Mouse (Mus musculus): ENCODE results near the gene Gpr137. TPM values are rescaled to one million over a fixed set of nuclear protein-coding genes. Genes with fewer than 3 reads are reported as not detected.
A peak's percentile ranks its signal among the peaks of the same experiment; 100 is the strongest.

Gene Gpr137
- polyA plus RNA-seq, 1 experiment: 9.0 TPM

DNA sequence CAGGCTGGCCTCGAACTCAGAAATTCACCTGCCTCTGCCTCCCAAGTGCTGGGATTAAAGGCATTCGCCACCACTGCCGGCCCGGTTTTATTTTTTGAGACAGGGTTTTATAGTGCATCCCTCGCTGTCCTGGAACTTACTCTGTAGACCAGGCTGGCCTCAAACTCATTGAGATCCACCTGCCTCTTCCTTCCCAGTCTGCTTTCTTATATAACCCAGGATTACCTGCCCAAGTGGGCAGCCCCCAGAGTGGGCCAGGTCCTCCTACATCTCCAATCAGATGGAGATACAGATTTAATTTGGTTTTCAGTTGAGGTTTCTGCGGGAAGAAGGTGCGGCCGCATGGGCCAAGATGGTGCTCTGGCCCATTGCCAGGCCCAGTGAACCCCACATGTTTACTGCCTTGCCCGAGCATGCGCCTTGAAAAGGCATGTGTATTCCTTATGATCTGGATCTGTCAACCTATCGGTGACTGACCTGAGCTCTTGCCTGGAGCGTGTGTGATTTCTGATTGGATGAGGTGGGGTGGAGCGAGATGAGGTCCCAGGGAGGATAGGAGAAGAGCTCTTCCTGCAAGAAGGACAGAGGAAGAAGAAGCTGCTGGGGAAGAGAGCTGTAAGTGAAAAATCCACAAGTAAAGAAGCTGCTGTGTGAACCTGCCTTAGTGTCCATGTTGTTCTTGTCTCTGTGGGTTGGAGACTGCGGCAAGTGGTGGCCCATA is 48.4 kb downstream of the Gpr137 start:
- H3K9ac ChIP-seq (ENCODE audit: low read depth, poor library complexity, severe bottlenecking): no peak overlapping the region
- H3K27me3 ChIP-seq (ENCODE audit: control insufficient read depth, insufficient read depth, low read length, poor library complexity, severe bottlenecking): no peaks in the 10 kb centered on the region
- peaks cover 1% of the 10 kb centered on the region for H3K4me1 ChIP-seq (ENCODE audit: control insufficient read depth, insufficient read depth, low read length)
- H3K4me3 ChIP-seq (ENCODE audit: low read depth, low read length): no peak overlapping the region
- H3K9me3 ChIP-seq (replicated peaks; ENCODE audit: control insufficient read depth, insufficient read depth, low read length, poor library complexity, severe bottlenecking): peaks cover 17% of the 10 kb centered on the region
- H3K27ac ChIP-seq (ENCODE audit: insufficient read depth, low read length): no peak overlapping the region
- TF ChIP-seq CTCF (IDR thresholded peaks at IDR 0.05; ENCODE audit: low read depth, low read length): no peak
- no peak for TF ChIP-seq EP300 (IDR thresholded peaks at IDR 0.05; ENCODE audit: insufficient read depth, low read depth, low read length)
- no peak for TF ChIP-seq POLR2A (IDR thresholded peaks at IDR 0.05; ENCODE audit: insufficient read depth, low read length)
- no peaks in the 10 kb centered on the region for H3K36me3 ChIP-seq (ENCODE audit: control insufficient read depth, insufficient read depth, low read length, poor library complexity, severe bottlenecking)

- Histone ChIP-seq H3K27me3 (ENCODE audit: control insufficient read depth, insufficient read depth, low read length, poor library complexity, severe bottlenecking) (no peaks in the 10 kb centered on the region), H3K36me3 (ENCODE audit: control insufficient read depth, insufficient read depth, low read length, poor library complexity, severe bottlenecking) (no peaks in the 10 kb centered on the region), H3K9ac (ENCODE audit: low read depth, poor library complexity, severe bottlenecking) (no peak overlapping the region), H3K9me3 (replicated peaks; ENCODE audit: control insufficient read depth, insufficient read depth, low read length, poor library complexity, severe bottlenecking) (peaks cover 12% of the 10 kb centered on the region), H3K27ac (ENCODE audit: insufficient read depth, low read length) (no peak overlapping the region), H3K4me1 (ENCODE audit: control insufficient read depth, insufficient read depth, low read length) (peaks cover 1% of the 10 kb centered on the region), H3K4me3 (ENCODE audit: low read depth, low read length) (no peak overlapping the region)
- TF ChIP-seq POLR2A (IDR thresholded peaks at IDR 0.05; ENCODE audit: insufficient read depth, low read length): no peak
- TF ChIP-seq EP300 (IDR thresholded peaks at IDR 0.05; ENCODE audit: insufficient read depth, low read depth, low read length): 0 out of 2 replicates have a peak, but pooled peaks have one; percentile 27
Measured at GRCm38 (mm10) chr19:6892512-6892911, 49.8 kb downstream of the Gpr137 start.

Other genes starting within 250 kb of the Gpr137 start
- 4.5 and 5.2 TPM in 2 replicates for gene Rps6ka4, start 101.8 kb downstream of the Gpr137 start, polyA plus RNA-seq (2011; ENCODE audit: insufficient read depth, insufficient read length, low read depth, missing spikeins)
- 1.1 and 1.9 TPM in 2 replicates for gene Ccdc88b, start 84.3 kb downstream of the Gpr137 start, polyA plus RNA-seq (2011; ENCODE audit: insufficient read depth, insufficient read length, low read depth, missing spikeins)
- gene Trmt112, start 32.8 kb downstream of the Gpr137 start, polyA plus RNA-seq (2011; ENCODE audit: insufficient read depth, insufficient read length, low read depth, missing spikeins): 109 and 112 TPM in 2 replicates
- gene Prdx5, start 32.4 kb downstream of the Gpr137 start, polyA plus RNA-seq (2011; ENCODE audit: insufficient read depth, insufficient read length, low read depth, missing spikeins): 56.4 and 66.9 TPM in 2 replicates
- gene Esrra, start 20.7 kb downstream of the Gpr137 start, polyA plus RNA-seq (2011; ENCODE audit: insufficient read depth, insufficient read length, low read depth, missing spikeins): 13.6 and 16.7 TPM in 2 replicates
- gene Catsperz, start 17.1 kb downstream of the Gpr137 start, polyA plus RNA-seq (2011; ENCODE audit: insufficient read depth, insufficient read length, low read depth, missing spikeins): 1.4 and 1.8 TPM in 2 replicates
- gene Kcnk4, start 8.0 kb downstream of the Gpr137 start, polyA plus RNA-seq (2011; ENCODE audit: insufficient read depth, insufficient read length, low read depth, missing spikeins): 1.5 TPM in 1 of 2 replicates, not detected in the other
- gene Bad, start 619 bp downstream of the Gpr137 start, polyA plus RNA-seq (2011; ENCODE audit: insufficient read depth, insufficient read length, low read depth, missing spikeins): 14.6 and 16.2 TPM in 2 replicates
- 151 and 166 TPM in 2 replicates for gene Ppp1r14b, start 32.5 kb upstream of the Gpr137 start, polyA plus RNA-seq (2011; ENCODE audit: insufficient read depth, insufficient read length, low read depth, missing spikeins)
- 42.4 and 45.6 TPM in 2 replicates for gene Plcb3, start 34.0 kb upstream of the Gpr137 start, polyA plus RNA-seq (2011; ENCODE audit: insufficient read depth, insufficient read length, low read depth, missing spikeins)
- 40.4 and 45.5 TPM in 2 replicates for gene Fkbp2, start 38.0 kb upstream of the Gpr137 start, polyA plus RNA-seq (2011; ENCODE audit: insufficient read depth, insufficient read length, low read depth, missing spikeins)
- gene Vegfb, start 45.2 kb upstream of the Gpr137 start, polyA plus RNA-seq (2011; ENCODE audit: insufficient read depth, insufficient read length, low read depth, missing spikeins): 44.7 and 49.1 TPM in 2 replicates
- 14.8 and 15.8 TPM in 2 replicates for gene Dnajc4, start 50.1 kb upstream of the Gpr137 start, polyA plus RNA-seq (2011; ENCODE audit: insufficient read depth, insufficient read length, low read depth, missing spikeins)
- gene Nudt22, start 53.6 kb upstream of the Gpr137 start, polyA plus RNA-seq (2011; ENCODE audit: insufficient read depth, insufficient read length, low read depth, missing spikeins): 6.8 and 7.7 TPM in 2 replicates
- 7.3 and 8.4 TPM in 2 replicates for gene Trpt1, start 53.7 kb upstream of the Gpr137 start, polyA plus RNA-seq (2011; ENCODE audit: insufficient read depth, insufficient read length, low read depth, missing spikeins)
- 0.59 and 1.0 TPM in 2 replicates for gene Fermt3, start 77.0 kb upstream of the Gpr137 start, polyA plus RNA-seq (2011; ENCODE audit: insufficient read depth, insufficient read length, low read depth, missing spikeins)
- 519 and 544 TPM in 2 replicates for gene Stip1, start 97.5 kb upstream of the Gpr137 start, polyA plus RNA-seq (2011; ENCODE audit: insufficient read depth, insufficient read length, low read depth, missing spikeins)
- 6.7 and 7.6 TPM in 2 replicates for gene Macrod1, start 114.3 kb upstream of the Gpr137 start, polyA plus RNA-seq (2011; ENCODE audit: insufficient read depth, insufficient read length, low read depth, missing spikeins)
- 0.51 and 0.82 TPM in 2 replicates for gene Flrt1, start 163.2 kb upstream of the Gpr137 start, polyA plus RNA-seq (2011; ENCODE audit: insufficient read depth, insufficient read length, low read depth, missing spikeins)